Mouse (Mus musculus): ENCODE results near the gene Kctd14.
"Not testable (repeated sequence)": the region's sequence is repeated elsewhere in the genome, so short reads cannot be mapped to it uniquely, and the experiment has no call there.

Gene Kctd14

DNA sequence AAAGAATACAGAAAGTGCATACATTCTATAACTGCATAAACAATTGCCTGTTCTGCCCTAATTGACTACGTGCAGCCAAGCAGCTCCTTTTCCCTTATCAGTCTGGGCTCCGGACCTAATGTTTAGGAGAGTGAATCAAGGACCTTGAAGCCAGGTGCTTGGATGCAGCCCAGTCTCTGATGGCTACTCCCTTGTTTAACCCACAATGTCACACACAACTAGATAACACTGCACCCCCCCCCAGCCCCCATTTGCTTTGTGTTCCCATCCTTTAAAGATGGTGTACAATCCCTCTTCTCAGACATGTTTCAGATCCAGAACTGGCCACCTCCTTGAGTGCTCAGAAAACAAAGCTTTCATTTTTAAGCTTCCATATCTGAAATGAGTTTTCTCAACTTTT, at the start of gene Kctd14:
Kctd14 (plus strand) TSS at position 301 of the 400 bp plus-strand sequence.
- DNase-seq (ENCODE audit: low read depth, low spot score), result not testable (repeated sequence)

DNA sequence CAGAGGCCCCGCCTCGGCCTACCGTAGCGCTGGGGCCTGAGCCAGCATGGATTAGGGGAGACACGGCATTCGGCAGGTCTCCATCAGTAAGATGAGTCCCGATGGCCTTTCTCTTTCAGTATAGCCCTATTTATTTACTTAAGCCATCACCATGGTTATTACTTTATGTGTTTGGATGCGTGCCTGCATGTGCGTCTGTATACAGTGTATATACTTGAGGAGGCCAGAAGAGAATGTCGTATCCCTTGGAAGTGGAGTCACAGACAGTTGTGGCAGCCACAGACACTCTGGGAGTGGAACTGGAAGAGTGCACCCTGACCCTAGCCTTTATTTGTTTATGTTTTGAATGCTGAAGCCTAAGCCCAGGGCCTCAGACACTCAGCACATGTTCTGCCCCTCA, 44.0 kb upstream of the Kctd14 start:
- DNase-seq (ENCODE audit: low read depth, low spot score), result no peak

DNA sequence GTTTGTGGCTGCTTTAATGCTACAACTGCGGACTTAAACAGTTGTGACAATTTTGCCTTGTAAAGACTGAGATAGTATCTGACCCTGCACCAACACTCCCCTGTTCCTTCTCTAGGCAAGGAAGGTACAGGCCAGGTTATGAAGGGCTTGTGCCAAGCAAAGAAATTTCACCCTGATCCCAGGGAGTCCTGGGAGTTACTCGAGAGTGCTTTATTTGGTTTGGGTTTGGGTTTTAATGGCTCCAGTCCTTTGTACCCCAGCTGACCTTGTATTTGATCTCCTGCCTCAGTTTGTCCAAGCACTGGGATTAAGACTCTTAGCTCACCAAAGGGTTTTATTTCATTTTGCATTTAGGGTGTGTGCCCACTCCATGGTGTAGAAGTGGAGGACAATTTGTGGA, 40.0 kb upstream of the Kctd14 start:
- DNase-seq (ENCODE audit: low read depth, low spot score), result no peak

DNA sequence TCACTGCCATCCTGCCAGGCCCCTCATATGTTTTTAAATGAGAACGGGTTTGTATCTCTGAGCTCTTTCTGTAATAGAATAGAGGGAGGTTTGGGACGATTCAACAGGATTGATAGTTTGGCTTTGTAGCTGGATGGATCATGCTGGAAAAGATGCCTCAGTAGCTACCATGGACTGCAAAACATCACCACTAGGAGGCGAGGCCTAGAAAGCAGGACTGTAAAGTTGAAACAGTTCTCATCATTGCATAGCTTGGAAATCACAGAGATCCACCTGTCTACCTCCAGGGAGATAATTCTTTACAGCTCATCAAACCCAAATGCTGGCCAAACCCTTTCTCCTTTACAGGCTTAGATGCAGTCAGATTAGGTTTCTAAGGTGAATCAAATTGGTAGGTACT, 39.5 kb upstream of the Kctd14 start:
- peak; percentile 57 for DNase-seq (ENCODE audit: low read depth, low spot score)

DNA sequence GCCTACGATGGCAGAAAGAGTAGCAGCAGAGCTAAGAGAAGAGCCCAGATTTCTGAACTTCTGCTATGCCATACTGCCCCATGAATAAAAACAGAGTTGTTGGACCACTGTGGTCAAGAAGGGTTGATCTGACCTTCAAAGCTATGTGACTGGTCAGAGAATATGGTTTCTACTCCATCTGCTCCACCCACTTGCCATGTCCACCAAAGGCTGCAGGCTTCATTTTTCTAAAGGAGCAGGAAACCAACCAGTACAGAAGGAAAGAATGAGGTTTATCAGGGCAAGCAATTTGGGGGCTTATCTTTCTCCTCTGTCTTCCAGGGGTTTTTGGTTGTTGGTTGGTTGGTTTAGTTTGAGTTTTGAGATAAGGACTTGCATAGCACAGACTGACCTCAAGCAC, 37.1 kb upstream of the Kctd14 start:
- DNase-seq (ENCODE audit: low read depth, low spot score), result no peak

DNA sequence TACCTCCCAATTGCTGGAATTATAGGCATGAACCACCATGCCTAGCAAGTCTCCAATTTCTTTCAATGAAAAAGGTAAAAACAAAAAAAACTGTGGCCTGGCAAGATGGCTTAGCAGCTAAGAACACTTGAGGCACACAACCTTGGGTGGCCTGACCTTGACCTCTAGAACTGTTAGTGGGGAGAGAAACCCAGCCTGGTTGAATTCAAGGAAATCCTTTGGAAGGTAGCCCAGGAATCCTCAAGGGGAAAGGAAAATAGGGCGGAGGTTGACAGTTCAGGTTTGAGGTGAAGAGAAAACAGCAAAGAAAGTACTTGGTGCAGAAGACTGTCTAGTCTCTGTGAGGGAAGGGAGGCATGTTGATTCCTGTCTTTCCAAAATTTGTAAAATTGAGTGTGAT, 36.7 kb upstream of the Kctd14 start:
- DNase-seq (ENCODE audit: low read depth, low spot score), result peak; percentile 85

DNA sequence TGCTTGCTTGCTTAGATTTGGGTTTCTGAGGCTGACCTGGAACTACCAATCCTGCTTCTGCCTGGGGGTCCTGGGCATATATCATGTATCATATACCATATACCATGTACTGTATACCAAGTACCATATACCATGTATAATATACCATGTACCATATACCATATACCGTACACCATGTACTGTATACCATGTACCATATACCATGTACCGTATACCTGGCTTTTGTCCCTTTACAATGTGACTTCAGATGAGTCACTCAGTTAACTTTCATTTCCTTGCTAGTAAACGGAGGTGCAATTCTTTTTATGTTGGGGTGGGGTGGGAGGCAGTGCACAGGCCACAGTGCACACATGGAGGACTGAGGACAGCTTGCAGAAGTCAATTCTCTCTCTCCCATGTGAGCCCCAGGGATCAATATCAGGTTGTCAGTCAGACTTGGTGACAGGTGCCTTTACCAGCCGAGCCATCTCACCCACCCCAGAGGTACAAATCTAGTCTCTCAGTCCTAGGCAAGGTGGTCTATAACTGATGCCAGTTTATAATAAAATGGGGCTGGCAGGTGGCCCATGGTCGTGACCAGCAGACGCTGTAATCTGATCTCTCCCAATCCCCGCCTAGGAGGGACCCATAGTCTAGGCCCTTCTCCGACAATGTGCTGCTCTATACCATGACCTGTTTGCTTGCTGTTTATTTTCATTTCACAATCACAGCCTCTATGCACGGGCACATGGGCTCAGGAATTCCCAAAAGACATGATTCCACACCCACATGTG, 36.0 kb upstream of the Kctd14 start:
- DNase-seq (ENCODE audit: low read depth, low spot score), result no peak

DNA sequence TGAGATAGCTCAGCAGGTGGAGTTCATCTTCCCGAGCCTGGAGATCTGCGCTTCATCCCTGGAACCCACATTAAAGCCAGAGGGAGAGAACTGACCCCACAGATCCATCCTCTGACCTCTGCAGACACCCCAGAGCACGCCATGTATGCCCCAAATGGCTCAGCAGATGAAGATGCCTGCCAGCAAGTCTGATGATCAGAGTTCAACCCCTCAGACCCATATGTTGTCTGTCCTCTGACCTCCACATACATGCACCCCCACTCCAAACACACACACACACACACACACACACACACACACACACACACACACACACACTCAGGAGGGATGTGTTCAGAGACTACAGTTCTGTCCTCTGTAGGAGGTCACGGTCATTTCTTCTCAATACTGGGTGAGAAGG, 34.6 kb upstream of the Kctd14 start:
- DNase-seq (ENCODE audit: low read depth, low spot score), result no peak

DNA sequence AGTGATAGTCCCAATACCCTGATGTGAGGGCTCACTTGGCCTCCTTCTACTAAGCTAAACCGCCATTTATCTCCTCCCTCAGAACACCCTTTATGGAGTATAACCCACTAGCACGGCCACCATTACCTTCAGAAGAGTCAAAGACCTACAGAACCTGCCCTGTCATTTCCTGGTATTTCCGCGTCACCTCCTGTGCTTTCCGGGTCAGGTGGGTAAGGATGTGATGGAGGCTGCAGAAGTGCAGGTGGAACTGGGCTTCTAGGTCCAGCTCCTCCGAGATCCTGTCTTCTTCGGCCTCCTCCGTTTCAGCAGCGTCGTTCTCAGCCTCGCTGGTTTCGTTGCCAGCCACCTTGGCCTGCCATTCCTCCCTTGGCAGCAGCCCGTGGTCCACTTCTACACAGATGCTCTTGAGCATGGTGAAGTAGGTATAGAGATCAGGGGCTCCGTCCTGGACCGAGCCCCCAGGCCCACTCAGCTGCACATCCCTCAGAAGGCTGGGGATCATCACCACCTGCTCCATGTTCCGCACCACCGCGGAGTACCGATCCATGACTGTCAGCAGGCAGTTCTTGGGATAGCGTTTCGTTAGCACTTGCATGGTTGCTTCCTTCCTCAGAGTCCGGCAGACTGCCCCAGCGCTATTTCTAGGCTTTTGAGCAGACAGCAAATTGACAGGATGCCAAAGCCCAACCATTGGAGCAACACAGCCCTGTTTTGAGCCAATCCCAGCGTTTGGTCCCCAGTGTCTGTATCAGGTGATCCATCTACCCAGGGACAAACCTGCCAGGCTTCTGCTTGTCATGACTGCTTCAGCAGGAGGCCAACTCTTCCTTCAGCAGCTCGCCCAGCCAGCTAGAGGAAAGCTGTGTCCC, 34.0 kb upstream of the Kctd14 start, which contains the start of gene Thrsp:
Thrsp (minus strand) TSS at position 825 of the 872 bp plus-strand sequence.
- peak; percentile 70 for DNase-seq (ENCODE audit: low read depth, low spot score)

DNA sequence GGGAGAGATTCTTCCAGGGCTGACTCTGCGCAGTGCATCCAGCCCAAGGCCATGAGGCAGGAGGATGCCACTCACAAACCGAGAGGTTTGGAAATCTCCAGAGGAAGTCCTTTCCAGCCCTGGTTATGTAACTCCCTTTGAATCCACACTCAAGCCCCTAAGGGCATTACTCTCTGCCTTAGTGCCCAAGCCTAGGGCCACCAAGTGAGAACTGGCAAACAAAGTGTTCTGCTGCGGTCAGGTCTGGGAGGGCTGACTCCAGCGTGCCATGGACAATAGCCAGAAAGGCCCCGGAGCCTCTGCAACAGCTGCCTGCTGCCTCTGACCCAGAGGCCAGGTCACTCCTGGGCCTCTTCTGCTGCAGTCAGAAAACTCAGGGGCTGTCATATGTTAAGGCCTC, 32.4 kb upstream of the Kctd14 start:
- no peak for DNase-seq (ENCODE audit: low read depth, low spot score)

DNA sequence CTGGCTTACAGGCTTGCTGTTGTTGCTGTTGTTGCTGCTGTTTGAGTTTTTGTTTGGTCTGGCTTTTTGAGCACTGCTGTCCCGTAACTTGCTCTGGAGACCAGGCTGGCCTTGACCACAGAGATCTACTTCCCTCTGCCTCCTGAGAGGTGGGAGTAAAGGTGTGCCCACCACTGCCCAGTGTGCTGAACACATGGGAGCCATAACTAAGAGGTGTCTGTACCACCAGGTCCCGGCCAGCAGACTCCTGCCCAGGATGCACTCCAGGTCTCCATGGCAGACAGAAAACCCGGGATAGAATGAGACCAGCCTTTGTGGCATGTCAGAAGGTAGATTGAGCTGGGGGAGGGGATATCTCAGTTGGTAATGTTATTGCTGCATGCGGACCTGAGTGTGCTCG, 32.0 kb upstream of the Kctd14 start:
- no peak for DNase-seq (ENCODE audit: low read depth, low spot score)

DNA sequence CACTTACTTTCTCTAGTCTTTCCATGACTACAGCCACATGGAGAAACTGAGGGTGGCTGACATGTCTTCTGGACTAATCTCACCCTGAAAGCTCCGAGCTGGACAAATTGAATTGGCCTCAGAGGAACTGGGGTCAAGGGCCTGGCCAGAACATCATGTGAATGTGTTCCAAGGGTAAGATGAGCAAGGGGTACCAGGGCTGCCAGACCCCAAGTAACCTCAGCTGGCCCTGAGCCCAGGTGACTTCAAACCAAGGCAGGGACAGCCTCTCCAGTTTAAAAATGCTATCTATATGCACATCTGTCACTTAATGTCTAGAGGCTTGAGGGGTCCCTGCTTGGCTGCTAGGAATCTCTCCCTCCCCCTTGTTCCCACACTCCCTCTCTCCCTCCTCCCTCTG, 30.7 kb upstream of the Kctd14 start:
- DNase-seq (ENCODE audit: low read depth, low spot score), result no peak

DNA sequence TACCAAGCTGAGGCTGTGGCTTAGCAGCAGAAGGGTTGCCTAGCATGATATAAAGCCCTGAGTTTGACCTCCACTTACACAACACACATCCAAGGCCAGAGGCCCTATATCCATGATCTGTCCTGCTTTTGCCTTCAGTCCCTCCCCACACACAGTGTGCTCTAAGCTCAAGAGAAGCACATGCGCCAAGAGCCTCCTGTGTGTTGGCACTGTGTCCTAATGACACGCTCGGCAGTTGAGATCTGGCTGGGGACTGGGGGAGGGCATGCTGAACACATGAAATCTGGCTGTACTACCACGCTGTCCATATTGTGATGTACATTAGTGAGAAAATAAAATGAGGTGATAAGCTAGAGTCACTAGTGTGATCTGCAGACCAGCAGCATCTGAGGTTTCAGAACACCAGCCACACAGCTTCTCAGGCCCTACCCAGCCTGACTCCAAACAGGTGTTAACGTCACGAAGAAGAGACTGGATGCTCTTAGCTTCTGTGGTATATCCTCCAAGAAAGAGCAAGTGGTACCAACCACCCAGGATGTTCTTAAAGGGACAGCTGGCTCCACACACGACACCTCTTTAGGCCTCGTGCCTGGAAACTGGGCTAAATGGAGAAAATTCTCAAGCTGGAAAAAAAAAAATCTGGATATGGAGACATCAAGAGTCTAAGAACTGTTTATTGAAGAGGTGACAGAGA, 30.0 kb upstream of the Kctd14 start:
- DNase-seq (ENCODE audit: low read depth, low spot score), result no peak

DNA sequence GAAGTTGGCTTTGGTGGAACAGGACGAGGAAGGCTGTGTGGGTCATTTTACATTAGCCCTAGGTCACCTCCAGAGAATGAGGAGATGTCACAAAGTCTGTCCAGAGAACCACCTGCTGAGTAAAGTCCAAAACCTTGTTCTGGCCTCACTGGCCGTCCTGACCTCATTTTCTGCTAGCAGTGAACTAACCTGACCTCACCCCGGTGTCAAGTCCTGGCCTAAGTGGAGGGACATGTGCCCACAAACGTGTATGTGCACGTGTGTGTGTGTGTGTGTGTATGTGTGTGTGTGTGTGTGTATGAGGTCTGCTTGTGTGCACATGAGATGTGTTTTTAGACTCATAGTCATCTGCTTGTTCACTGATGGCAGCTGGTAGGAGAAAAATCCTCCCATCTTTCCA, 27.4 kb upstream of the Kctd14 start:
- no peak for DNase-seq (ENCODE audit: low read depth, low spot score)

DNA sequence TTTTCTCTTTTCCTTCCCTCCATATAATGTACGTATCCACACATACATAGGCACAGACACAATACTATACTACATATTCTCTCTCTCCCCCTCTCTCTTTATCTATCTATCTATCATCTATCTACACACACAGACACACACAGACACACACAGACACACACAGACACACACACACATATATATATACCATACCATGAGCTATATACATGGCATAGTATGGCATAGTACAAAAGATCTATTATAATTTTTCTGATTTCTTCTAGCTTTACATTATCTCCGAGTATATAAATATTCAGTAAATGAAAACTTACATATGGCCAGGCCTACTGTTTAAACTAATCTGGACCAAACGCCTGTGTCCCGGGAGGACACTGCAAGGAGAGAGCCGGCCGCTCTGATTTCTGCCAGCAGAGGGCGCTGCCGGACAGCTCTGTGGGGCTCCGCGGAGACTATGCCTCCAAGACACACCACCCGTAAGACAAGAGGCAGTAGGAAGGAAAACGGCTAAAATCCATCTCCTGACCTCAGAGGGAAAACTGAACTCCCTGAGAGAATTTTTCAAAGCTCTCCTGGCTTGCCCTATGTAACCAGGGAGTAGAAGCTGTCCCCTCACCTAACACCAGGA, 26.4 kb upstream of the Kctd14 start:
- DNase-seq (ENCODE audit: low read depth, low spot score), result peak; percentile 66

DNA sequence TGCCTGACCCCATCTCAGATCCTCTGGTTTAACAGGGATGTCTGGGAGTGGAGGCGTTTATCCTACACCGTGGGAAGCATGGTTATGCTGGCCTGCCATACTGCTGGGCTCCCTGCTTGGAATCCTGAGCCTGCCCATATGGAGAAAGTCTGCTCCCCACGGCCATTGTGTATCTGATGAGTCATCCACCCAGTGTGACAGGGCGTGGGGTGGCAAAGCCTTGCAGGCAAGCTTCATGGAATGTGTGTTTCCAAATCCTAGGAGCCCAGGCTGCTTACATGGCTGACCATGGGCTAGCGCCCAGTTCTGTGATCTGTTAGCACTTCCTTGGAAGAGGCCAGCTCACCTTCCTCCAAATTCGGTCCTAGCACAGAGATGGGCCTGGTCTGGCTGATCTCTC, 24.6 kb upstream of the Kctd14 start:
- DNase-seq (ENCODE audit: low read depth, low spot score), result peak; percentile 56

DNA sequence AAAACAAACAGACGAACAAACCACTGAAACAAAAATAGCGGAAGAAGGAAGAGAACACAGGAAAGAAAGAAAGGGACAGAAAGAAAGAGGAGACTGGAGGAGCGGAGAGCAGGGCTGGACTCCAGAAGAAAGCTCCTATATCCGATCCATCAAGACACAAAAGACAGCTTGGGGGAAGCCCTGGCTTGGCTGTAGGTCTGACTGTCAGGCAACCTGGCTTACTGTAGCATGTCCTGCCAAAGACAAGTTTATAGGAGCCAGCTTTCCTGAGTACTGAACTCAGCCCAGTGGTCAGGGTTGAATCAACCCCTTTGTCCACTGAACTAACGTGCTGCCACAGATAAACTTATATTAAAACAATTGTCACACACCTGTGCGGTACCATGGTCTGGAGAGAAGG, 23.8 kb upstream of the Kctd14 start:
- DNase-seq (ENCODE audit: low read depth, low spot score), result no peak

DNA sequence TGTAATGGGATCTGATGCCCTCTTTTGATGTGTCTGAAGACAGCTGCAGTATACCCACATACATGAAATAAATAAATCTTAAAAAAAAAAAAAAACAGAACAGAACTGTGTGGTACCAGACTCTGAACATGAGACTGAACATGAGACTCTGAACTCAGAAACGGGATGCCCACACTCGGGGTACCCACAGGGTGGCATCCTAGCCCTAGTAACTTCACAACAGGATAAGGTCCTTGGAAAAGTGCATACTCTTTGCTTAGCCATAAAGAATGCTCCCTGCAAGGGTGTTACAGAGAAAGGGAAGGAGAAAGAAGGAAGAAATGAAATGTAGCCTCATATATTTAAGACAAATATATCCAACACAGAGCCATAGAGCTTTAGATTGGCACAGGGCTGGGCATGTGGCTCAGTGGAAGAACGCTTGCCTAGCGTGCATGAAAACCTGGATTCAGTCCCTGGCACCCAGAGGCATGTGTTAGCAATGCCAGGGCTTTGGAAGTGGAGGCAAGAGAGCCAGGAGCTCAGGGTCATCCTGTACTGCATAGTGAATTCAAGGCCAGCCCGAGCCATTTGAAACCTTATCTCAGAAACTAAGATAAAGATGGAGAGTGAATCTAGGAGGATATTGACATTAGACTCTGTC, 23.2 kb upstream of the Kctd14 start:
- no peak for DNase-seq (ENCODE audit: low read depth, low spot score)

DNA sequence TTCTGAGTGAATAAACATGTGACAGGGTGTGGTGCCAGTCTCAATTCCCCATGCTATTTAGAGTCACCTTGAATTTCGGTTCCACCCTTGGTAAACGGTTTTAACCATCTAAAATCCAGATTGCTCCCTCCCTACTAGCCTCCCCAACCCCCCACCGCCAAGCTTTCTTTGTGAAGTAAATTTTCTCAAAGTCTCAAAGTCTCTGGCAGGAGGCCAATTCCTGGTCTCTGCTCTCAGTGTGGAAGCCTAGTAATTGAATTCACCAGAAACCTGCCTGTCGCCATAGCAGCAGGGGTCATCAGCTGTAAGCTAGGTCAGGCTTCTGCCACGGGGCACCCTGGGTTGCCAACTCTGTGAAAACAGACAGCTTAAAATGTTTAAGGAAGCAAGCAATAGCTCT, 21.4 kb upstream of the Kctd14 start:
- peak; percentile 98 for DNase-seq (ENCODE audit: low read depth, low spot score)

DNA sequence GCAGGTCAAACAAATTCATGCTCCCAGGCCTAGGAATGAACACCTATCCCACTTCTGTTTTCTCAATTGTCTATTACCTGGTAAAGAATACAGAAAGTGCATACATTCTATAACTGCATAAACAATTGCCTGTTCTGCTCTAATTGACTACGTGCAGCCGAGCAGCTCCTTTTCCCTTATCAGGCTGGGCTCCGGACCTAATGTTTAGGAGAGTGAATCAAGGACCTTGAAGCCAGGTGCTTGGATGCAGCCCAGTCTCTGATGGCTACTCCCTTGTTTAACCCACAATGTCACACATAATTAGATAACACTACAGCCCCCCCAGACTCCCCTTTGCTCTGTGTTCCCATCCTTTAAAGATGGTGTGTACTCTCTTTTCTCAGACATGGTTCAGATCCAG, 17.6 kb upstream of the Kctd14 start:
- DNase-seq (ENCODE audit: low read depth, low spot score), result not testable (repeated sequence)

DNA sequence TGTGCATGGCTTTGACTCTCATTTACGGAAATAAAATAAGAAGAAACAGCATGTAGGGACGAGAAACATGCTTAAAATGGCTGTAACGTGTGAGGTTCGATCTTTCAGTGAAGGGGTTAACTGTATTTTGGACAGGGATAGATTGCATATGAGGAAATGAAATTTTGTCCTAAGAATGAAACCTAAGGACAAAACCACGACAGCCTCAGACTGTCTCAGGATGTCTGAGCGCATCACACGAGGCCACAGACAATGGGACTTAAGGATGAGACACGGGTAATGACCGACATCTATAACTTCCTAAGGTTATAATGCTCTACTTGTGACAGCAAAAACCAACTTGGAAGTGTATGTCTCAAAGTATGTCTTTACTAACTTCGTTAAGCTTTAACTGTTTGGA, 16.6 kb upstream of the Kctd14 start:
- DNase-seq (ENCODE audit: low read depth, low spot score), result no peak

Measured in R1 (cell line).